Mouse (Mus musculus) heart, adult 2 months (tissue): ENCODE results near the gene Paqr4.

Experiments used
- CTCF ChIP-seq: fragments of 200-600 bp; IDR thresholded peaks from 2 replicates; pipeline ENCODE4 v1.8.1; 2022; ENCODE audit warnings: antibody characterized with exemption, mild to moderate bottlenecking, moderate library complexity
- EP300 ChIP-seq: fragments of 200-500 bp; IDR thresholded peaks from 2 replicates; pipeline ENCODE4 v1.6.1; 2011; ENCODE audit warnings: low read depth, low read length, control low read depth; ENCODE audit not compliant: insufficient read depth
- POLR2A ChIP-seq: fragments of 200-500 bp; IDR thresholded peaks from 2 replicates; pipeline ENCODE4 v1.6.1; 2011; ENCODE audit warnings: mild to moderate bottlenecking, low read depth, low read length, control low read depth; ENCODE audit not compliant: insufficient read depth

GRCm38 (mm10) chr17:23786510-23786931 lies 45.9 kb upstream of the Paqr4 start:
- TF ChIP-seq POLR2A (no peak), CTCF (no peak; the same call in 1 of the 2 replicates), EP300 (no peak)
